Mouse (Mus musculus): ENCODE results near the gene Dpp6. TPM values are rescaled to one million over a fixed set of nuclear protein-coding genes. Genes with fewer than 3 reads are reported as not detected.

Gene Dpp6
- total and polyA plus RNA-seq, 3 experiments, result 0.16 TPM; not detected in 2

DNA sequence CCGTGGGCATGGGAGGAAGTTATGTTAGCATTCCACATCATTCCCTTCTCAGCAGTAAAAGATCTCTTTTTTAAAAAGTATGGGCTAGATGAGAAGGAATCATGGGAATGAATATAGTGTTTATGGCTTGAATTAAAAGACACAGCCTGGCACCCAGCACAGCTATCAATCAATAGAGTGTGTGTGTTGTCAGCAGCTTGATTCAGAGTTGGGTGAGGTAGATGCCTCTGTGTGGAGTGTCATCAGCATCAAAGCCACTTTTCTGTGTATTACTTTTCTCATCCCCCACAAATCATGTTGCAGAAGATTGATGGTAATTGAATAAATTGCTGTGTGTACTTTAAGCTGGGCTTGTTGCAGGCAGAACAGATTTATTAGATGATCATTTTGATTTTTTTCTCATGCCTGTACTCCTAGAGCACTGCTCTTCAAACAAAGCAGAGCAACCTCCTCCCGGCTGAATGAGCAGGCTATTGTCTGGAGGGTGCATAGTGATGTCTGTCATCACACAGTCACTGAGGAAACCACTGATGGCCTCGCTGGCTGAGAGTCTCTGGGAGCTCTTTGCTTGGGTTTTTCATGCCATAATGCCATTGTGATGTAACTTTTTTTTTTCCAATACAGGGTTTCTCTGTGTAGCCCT is 201.4 kb downstream of the Dpp6 start:
- ATAC-seq (ENCODE audit: extremely low read depth, insufficient number of reproducible peaks, low FRiP score, poor library complexity, severe bottlenecking) (no peak), DNase-seq (ENCODE audit: low spot score) (no peak)
- Histone ChIP-seq H3K36me3 (replicated peaks) (no peaks in the 10 kb centered on the region), H3K27me3 (ENCODE audit: insufficient read depth, low read length) (no peaks in the 10 kb centered on the region), H3K4me1 (ENCODE audit: insufficient read depth, low read depth, low read length) (no peaks in the 10 kb centered on the region), H3K9me3 (replicated peaks) (peaks cover 11% of the 10 kb centered on the region), H3K4me3 (ENCODE audit: low read depth, low read length) (no peak overlapping the region)
- TF ChIP-seq TAL1 (conservative IDR thresholded peaks at IDR 0.05; ENCODE audit: low read depth, low read length) (no peak), CTCF (IDR thresholded peaks at IDR 0.05; ENCODE audit: low read depth, low read length) (no peak), GATA2 (IDR thresholded peaks at IDR 0.05; ENCODE audit: borderline replicate concordance, low read depth, low read length) (no peak), POLR2AphosphoS5 (IDR thresholded peaks at IDR 0.05; ENCODE audit: insufficient replicate concordance, low read depth, low read length) (no peak), GATA1 (IDR thresholded peaks at IDR 0.05; ENCODE audit: borderline replicate concordance, low read length) (no peak)

DNA sequence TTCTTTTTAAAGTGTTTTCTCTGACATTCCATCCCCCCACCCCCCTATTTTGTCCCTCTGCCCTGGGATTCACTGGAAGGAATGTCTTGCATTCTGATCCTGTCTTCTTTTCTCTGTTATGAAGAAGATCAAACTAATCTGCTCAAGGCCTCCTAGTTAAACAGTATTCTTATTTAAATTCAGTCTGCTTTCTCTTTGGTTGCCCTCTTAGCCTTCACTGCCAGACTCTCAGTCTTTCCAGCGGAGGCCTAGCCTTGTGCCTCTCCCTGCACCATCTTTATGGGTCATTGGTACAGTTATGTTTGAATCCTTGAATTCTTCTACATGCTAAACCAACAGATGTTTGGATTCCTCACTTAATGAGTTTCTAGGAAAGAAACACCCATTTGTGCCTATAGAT is 211.6 kb downstream of the Dpp6 start:
- no peak overlapping the region for H3K4me3 ChIP-seq (ENCODE audit: low read depth, low read length)
- no peaks in the 10 kb centered on the region for H3K27me3 ChIP-seq (ENCODE audit: insufficient read depth, low read length)
- H3K4me1 ChIP-seq (ENCODE audit: insufficient read depth, low read depth, low read length), result no peaks in the 10 kb centered on the region
- H3K9me3 ChIP-seq (replicated peaks), result peaks cover 7% of the 10 kb centered on the region; the same call in 1 of the 2 replicates
- no peaks in the 10 kb centered on the region for H3K36me3 ChIP-seq (replicated peaks)
- TF ChIP-seq GATA2 (IDR thresholded peaks at IDR 0.05; ENCODE audit: borderline replicate concordance, low read depth, low read length), result no peak
- TF ChIP-seq CTCF (IDR thresholded peaks at IDR 0.05; ENCODE audit: low read depth, low read length), result no peak
- no peak for TF ChIP-seq TAL1 (conservative IDR thresholded peaks at IDR 0.05; ENCODE audit: low read depth, low read length)
- no peak for TF ChIP-seq POLR2AphosphoS5 (IDR thresholded peaks at IDR 0.05; ENCODE audit: insufficient replicate concordance, low read depth, low read length)
- no peak for ATAC-seq (ENCODE audit: extremely low read depth, insufficient number of reproducible peaks, low FRiP score, poor library complexity, severe bottlenecking)
- no peak for DNase-seq (ENCODE audit: low spot score)

DNA sequence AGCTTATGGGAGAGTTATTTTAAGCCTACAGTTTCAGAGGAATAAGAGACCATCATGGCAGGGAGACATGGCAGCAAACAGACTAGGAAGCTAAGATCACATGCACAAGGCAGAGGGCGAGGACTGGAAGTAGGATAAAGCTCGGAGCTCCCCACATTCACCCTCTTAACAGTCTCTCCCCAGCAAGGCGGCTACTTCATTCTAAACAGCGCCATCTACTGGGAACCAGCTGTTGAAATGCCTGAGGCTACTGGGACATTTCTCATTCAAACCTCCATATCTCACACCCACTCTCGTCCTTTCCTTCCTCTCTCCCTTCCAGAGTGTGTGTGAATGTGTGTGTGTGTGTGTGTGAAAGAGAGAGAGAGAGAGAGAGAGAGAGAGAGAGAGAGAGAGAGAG is 212.8 kb downstream of the Dpp6 start:
- Histone ChIP-seq H3K36me3 (replicated peaks) (no peaks in the 10 kb centered on the region), H3K9me3 (replicated peaks) (peaks cover 9% of the 10 kb centered on the region; the same call in 1 of the 2 replicates), H3K4me3 (ENCODE audit: low read depth, low read length) (no peak overlapping the region), H3K4me1 (ENCODE audit: insufficient read depth, low read depth, low read length) (no peaks in the 10 kb centered on the region), H3K27me3 (ENCODE audit: insufficient read depth, low read length) (no peaks in the 10 kb centered on the region)
- TF ChIP-seq TAL1 (conservative IDR thresholded peaks at IDR 0.05; ENCODE audit: low read depth, low read length), result no peak
- no peak for TF ChIP-seq GATA1 (IDR thresholded peaks at IDR 0.05; ENCODE audit: borderline replicate concordance, low read length)
- no peak for TF ChIP-seq GATA2 (IDR thresholded peaks at IDR 0.05; ENCODE audit: borderline replicate concordance, low read depth, low read length)
- no peak for TF ChIP-seq CTCF (IDR thresholded peaks at IDR 0.05; ENCODE audit: low read depth, low read length)
- TF ChIP-seq POLR2AphosphoS5 (IDR thresholded peaks at IDR 0.05; ENCODE audit: insufficient replicate concordance, low read depth, low read length), result no peak
- ATAC-seq (ENCODE audit: extremely low read depth, insufficient number of reproducible peaks, low FRiP score, poor library complexity, severe bottlenecking) (no peak), DNase-seq (ENCODE audit: low spot score) (no peak)

GRCm38 (mm10) chr5:27034858-27035257 is 217.9 kb downstream of the Dpp6 start:
- Histone ChIP-seq H3K9me3 (replicated peaks) (peaks cover 19% of the 10 kb centered on the region), H3K4me3 (ENCODE audit: low read depth, low read length) (no peak overlapping the region), H3K27me3 (ENCODE audit: insufficient read depth, low read length) (no peaks in the 10 kb centered on the region), H3K4me1 (ENCODE audit: insufficient read depth, low read depth, low read length) (no peaks in the 10 kb centered on the region), H3K36me3 (replicated peaks) (no peaks in the 10 kb centered on the region)
- DNase-seq (ENCODE audit: low spot score) (no peak), ATAC-seq (ENCODE audit: extremely low read depth, insufficient number of reproducible peaks, low FRiP score, poor library complexity, severe bottlenecking) (no peak)
- TF ChIP-seq CTCF (IDR thresholded peaks at IDR 0.05; ENCODE audit: low read depth, low read length), result no peak
- no peak for TF ChIP-seq GATA2 (IDR thresholded peaks at IDR 0.05; ENCODE audit: borderline replicate concordance, low read depth, low read length)
- TF ChIP-seq TAL1 (conservative IDR thresholded peaks at IDR 0.05; ENCODE audit: low read depth, low read length), result no peak
- no peak for TF ChIP-seq GATA1 (IDR thresholded peaks at IDR 0.05; ENCODE audit: borderline replicate concordance, low read length)

GRCm38 (mm10) chr5:27035291-27035690 is 218.3 kb downstream of the Dpp6 start:
- no peak for ATAC-seq (ENCODE audit: extremely low read depth, insufficient number of reproducible peaks, low FRiP score, poor library complexity, severe bottlenecking)

DNA sequence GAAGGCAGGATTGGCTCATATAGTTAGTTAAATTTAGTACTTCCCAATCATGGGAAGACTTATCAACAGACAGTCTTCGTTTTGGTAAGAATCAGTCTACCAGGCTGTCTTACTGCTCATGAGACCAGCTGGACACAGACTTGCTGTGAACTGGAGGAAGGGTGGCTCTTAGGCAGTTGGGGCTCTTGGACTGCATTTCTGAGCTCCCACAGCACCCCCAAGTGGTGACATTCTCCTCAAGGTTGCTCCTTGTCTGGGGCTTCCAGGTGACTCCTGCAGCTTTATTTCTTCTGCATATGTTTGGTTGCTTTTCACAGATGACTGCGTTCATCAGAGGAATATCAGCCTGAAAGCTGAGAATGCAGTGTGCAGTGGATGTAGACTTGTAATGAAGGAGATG is 218.9 kb downstream of the Dpp6 start:
- Histone ChIP-seq H3K36me3 (replicated peaks) (no peaks in the 10 kb centered on the region), H3K9me3 (replicated peaks) (peaks cover 18% of the 10 kb centered on the region), H3K4me3 (ENCODE audit: low read depth, low read length) (no peak overlapping the region), H3K27me3 (ENCODE audit: insufficient read depth, low read length) (no peaks in the 10 kb centered on the region), H3K4me1 (ENCODE audit: insufficient read depth, low read depth, low read length) (no peaks in the 10 kb centered on the region)
- no peak for DNase-seq (ENCODE audit: low spot score)
- TF ChIP-seq TAL1 (conservative IDR thresholded peaks at IDR 0.05; ENCODE audit: low read depth, low read length), result no peak
- no peak for ATAC-seq (ENCODE audit: extremely low read depth, insufficient number of reproducible peaks, low FRiP score, poor library complexity, severe bottlenecking)

More at GRCm38 (mm10) chr5:27035291-27035690, 218.3 kb downstream of the Dpp6 start:
- peaks cover 21% of the 10 kb centered on the region for H3K9me3 ChIP-seq (replicated peaks)
- no peaks in the 10 kb centered on the region for H3K36me3 ChIP-seq (replicated peaks)
- no peaks in the 10 kb centered on the region for H3K27me3 ChIP-seq (ENCODE audit: insufficient read depth, low read length)
- H3K4me3 ChIP-seq (ENCODE audit: low read depth, low read length), result no peak overlapping the region
- TF ChIP-seq TAL1 (conservative IDR thresholded peaks at IDR 0.05; ENCODE audit: low read depth, low read length) (no peak), GATA1 (IDR thresholded peaks at IDR 0.05; ENCODE audit: borderline replicate concordance, low read length) (no peak), GATA2 (IDR thresholded peaks at IDR 0.05; ENCODE audit: borderline replicate concordance, low read depth, low read length) (no peak), POLR2AphosphoS5 (IDR thresholded peaks at IDR 0.05; ENCODE audit: insufficient replicate concordance, low read depth, low read length) (no peak), CTCF (IDR thresholded peaks at IDR 0.05; ENCODE audit: low read depth, low read length) (no peak)
- no peak for DNase-seq (ENCODE audit: low spot score)
- H3K4me1 ChIP-seq (ENCODE audit: insufficient read depth, low read depth, low read length), result no peaks in the 10 kb centered on the region

All from G1E (cell line).